Mouse (Mus musculus) embryo, embryonic 10.5 days (tissue): ENCODE data around the gene Tpst1.
A peak's percentile ranks its signal among the peaks of the same experiment; 100 is the strongest.

ENCODE experiments used
- DNase-seq: peaks from one replicate; pipeline ENCODE4 v3.0.0-alpha.2; 2015; ENCODE audit warnings: low spot score

Gene Tpst1

DNA sequence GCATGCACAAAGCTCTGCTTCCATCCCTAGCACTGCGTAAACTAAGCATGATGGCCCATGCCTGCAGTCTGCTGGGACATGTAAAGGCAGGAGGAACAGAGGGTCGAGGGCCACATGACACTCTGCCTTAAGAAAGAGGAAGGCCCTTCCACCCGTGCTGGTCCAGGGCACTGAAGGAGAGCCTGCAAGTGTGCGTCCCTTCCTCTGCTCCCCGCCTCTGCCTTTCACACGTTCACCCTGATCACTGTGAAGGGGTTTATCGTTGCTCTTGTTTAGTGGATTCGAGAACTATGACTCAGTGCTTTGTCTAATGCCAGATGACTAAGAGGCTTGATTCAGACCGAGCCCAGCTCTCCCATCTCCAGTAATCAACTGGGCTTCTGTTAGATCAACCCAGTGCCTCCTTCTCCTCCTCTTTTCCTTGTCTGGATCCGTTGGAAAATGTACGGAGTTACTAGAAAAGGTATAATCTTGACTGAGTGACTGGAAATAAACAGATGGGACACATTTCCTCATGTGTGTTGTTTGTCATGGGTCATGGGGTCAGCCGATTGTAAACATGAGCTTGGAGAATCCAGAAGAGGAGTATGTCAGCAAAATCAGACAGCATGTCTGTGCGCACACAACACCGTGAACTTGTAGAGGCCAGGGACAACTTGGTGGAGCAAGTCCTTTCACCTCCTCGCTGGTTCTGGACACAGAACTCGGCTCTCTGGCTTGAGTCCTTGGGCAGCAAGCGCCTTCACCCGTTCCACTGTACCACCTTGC is 16.7 kb downstream of the Tpst1 start:
- DNase-seq = no peak

DNA sequence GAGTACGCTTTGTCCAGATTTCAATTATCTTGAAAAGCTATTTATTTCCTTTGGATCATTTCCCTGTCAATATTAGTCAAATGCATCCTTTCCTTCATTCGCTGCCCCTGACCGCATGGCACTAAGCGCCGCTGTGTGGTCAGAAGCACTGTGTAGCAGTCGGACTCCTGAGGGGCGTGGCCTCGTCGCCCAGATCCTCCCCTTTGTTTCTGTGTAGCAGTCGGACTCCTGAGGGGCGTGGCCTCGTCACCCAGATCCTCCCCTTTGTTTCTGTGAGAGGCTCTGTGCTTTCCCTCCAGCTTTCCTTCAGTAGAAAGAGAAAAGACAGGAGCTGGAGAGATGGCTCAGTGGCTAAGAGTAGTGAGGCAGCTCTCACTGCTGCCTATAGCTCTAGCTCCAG is 23.6 kb downstream of the Tpst1 start:
- DNase-seq = peak; percentile 52

DNA sequence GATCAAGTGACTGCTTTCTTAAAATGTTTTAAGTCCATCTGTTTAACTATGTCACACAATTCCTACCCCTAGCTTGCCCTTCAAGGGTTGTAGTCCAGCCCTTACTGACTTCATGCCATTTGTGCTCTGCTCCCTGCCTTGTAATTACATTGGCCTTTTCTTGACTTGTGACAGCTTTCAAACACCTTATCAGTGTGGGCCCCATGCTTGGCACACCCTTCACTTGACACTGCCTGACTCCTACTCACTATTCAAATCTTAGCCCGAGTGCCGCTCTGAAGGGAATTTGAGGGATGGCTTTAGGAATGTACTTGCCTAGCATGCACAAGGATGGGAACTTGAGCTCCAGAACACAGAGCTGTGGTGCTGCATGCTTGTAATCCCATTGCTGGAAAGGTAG is 24.7 kb downstream of the Tpst1 start:
- DNase-seq = no peak

DNA sequence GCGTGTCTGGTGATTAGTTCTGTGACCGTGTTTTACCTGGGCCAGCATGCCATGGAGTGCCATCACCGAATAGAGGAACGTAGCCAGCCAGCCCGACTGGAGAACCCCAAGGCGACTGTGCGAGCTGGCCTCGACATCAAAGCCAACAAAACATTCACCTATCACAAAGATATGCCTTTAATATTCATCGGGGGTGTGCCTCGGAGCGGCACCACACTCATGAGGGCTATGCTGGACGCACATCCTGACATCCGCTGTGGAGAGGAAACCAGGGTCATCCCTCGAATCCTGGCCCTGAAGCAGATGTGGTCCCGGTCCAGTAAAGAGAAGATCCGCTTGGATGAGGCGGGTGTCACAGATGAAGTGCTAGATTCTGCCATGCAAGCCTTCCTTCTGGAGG is 28.6 kb downstream of the Tpst1 start:
- no peak for DNase-seq

DNA sequence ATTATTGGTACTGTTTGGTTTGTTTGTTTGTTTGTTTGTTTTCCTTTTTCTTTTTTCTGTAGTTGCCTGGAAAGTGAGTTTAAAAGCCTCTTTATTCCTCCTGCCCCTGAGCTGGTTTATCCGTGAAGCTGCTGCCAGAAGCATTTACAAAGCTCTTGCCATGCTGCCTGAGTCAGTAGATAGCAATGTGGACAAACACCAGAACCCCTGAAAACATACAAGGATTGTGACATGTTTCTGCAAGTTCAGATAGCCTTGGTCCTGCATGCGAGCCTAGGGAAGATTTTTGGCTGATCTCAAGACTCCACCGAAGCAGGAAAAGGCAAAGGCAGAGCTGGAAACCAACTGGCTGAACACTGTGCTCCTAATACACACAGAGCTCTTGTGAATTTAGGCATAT is 36.2 kb downstream of the Tpst1 start:
- no peak for DNase-seq

DNA sequence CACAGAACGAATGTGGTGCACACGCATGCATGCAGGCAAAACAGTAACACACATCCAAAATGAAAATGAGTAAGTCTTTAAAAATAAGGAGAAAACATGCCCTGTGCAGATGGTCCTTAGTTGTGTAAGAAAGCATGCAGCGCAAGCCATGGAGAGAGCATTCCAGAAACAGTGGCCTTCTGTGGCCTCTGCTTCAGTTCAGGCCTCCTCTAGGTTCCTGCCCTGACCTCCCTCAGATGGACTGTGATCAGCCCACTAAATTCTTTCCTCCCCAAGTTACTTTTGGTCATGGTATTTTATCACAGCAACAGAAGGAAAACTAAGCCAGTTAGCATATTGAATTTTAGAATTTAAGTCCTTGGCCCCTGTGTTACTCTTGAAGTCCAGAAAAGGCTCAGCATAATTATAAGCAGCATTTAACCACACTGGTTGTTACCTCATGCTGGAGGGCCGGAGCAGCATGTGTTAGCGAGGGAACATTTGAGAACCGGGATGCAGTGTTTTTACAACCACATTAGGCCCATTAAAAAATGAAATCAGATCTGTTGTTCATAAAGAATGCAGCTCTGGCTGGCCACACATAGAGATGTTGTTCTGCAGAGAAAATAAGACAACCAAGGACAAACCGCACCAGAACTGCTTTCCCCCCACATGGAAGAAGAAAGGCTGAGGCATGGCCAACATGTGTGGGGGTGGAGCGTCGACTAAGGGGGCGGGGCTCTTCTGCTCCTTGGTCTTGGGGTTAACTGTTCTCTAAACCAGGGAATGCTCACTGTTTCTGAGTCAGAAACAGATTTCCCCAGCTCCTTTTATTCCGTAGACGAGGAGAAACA is 37.7 kb downstream of the Tpst1 start:
- no peak for DNase-seq

DNA sequence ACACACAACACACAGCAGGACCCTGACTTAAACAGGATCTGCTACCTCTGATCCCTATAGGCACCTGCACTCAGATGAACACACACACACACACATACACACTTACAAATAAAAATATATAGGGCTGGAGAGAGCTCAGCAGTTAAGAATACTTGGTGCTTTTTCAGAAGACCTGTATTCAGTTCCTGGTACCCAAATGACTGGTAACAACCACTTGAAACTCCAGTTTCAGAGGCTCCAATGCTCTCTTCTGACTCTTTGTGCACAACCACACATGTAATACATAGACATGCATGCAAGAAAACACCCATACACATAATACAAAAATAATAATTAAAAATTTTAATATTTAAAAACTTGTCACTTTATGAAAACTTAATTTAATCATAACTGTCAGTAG is 39.5 kb downstream of the Tpst1 start:
- no peak for DNase-seq

DNA sequence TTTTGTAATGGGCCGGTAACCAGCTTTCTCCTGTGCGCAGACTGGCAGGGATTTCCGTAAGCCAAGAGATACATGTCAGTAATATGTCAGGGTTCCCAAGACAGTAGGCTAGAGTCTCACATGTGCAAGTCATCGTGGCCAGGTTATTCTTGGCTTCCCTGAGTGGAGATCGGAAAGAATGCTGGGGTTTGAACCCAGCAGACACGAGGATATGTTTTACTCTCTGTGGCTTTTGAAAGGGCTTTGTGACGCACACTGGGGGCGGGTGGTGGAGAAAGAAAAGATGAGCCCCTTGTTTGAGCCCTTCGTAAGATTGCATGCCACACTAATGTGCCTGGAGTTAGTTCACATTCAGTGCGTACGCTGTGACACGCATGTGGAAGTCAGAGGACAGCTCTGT is 43.0 kb downstream of the Tpst1 start:
- DNase-seq = no peak

DNA sequence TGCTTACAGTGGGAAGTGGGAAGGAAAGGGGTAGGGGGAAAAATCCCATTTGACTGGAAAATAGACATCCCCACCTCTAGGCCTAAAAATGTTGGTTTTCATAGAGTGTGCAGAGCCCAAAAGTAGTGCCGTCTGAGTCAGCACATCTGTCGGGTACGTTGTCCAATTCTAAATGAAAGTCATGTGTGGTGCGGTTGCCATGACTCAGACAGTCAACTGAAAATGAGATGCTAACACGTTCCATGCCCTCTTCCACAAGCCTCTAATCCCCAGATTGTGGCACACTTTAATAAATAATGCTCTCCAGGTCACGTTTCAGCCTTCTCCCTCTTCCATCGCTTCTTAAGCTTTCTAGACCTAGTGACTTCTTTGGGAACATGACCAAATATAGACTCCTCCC is 43.7 kb downstream of the Tpst1 start:
- DNase-seq = no peak

DNA sequence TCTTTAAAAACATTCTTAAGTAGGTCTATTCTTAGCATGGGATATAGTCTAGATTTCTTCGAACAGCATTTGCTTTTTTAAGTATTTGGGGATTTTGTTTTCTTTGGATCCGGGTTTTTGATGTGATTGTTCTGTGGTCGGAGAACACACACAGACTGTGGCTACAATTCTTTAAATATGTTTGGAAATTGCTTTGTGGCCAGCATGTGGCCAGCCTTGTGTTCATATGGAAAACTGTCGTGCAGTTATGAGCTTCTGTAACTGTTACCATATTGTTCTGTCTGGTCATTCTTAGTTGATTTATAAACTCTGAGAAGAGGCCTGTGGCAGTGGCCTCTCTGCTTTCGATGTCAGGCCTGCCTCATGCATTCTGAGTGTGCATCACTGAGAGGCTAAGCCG is 44.8 kb downstream of the Tpst1 start:
- DNase-seq = no peak

DNA sequence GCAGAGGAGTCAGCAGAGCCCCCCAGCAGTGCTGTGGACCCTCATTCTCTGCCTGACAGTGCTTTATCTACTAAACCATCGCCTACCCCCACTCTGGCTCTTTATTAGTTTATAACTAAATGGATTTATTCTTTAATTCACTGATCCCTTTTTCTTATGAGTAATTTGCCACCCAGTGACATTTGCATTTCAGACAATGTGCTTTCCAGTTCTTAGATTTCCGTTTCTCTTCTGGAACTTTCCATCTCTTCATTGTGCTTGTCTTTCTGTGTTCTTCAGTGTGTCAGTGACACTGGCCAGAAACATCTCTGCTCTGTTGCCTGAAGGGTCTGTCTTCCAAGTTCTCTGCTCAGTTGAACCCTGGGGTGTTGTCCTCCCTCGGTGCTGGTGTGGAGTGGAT is 46.1 kb downstream of the Tpst1 start:
- DNase-seq = no peak

DNA sequence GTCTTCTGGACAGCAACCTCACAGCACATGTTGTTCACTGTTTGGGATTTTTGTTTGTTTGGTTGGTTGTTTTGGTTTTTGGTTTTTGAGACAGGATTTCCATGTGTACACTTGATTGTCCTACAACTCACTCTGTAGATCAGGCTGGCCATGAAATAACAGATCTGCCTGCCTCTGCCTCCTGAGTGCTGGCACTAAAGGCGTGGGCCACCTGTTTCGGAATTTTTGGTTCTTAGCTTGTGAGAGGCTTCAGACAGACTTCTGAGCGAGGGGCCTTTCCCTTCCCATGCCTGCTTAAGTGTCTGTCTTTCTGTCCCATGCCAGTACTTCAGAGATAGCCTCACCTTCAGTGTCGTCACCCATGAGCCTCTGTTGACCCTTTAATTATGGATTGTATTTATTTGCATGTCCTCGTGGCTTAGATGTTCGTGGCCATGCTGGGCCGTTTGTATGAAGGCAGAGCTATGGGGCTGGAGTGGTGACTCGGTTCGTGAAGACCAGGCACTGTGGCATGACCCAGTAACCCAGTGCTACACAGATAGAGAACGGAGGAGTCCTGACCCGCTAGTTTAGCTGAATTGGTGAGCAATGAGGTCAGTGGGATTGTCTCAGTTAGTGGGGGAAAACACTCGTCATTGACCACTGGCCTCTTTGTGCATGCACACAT is 47.1 kb downstream of the Tpst1 start:
- DNase-seq = no peak

DNA sequence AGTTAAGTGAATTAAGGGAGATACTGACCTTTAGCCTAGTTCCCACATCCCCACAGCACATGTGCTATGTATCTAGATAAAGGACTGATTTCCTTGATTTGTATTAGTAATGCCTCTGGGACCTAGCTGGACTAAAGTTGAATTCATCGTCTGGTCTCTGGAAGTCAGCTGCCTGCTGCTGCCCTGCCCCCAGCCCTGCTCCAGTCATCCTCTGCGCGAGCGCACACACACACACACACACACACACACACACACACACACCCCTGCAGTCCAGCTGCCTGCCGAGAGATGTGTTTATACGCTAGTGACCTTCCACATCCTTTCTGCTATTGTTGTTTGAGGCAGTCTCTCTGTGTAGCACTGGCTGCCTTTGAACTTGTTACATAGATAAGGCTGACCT is 47.8 kb downstream of the Tpst1 start:
- no peak for DNase-seq

DNA sequence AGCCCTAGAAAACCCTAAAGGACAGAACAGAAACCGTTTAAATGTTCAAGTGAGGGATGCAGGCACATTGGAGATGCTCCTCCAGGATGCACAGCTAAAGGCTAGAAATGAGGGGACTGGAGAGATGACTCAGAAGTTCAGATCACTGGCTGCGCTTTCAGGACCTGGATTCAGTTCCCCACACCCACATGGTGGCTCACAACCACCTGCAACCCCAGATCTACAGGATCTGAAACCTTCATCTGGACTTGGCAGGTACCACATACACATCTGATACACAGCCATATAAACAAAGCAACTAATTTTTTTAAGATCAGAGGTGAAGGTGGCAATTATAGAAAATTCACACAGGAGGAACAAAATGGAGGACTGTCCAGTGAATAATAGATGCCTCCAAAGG is 49.2 kb downstream of the Tpst1 start:
- DNase-seq = no peak

DNA sequence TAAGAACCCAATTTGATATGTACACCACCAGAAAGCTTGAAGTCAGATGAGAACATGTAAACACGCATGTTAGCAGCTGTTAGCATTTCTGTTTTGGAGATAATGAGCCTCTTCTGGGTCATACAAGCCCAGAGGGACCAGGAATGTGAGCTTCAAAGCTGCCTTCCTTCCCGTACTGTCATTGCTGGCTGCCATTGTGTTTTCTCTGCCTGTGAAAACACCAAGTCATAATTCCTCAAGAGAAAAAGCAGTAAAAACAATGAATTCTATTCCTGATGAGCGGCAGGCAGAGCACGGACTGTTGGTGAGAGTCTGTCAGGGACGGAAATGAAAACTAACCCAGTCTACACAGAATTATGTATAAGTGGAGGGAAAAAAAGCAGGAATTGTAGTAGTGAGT is 51.1 kb downstream of the Tpst1 start:
- no peak for DNase-seq

DNA sequence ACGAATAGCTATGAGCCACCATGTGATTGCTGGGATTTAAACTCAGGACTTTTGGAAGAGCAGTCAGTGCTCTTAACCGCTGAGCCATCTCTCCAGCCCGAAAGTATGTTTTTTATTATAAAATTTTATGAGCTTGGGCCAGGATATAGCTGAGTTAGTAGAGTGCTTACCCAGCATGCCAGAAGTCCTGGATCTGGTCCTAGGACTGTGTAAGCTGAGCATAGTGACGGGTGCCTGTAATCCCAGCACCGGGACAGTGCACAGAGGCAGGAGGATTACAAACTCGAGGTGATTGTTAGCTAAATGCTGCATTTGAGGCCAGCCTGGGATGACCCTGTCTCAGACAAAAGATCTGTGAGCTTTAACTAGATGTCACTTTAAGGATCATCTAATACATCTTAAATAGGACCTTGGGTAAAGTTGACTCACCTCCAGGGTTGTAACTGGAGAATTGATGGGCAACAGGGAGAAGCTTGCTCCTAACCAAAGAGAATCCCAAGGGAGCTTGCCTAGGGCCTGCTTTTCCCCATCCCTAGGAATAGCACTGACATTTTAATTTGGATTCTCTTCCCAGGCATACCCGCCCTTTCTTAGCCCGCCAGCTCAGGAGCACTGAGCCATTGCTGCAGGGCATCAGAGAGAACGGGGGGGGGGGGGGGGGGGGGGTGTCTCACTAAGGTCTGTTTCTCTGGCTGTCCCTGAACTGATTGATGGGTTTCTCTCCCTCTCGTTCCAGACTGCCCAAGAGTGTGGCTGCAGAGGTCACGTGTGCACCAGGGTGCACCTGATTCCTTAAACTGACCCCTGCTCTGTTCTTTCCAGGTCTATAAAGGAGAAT is 55.8 kb downstream of the Tpst1 start:
- DNase-seq = no peak

DNA sequence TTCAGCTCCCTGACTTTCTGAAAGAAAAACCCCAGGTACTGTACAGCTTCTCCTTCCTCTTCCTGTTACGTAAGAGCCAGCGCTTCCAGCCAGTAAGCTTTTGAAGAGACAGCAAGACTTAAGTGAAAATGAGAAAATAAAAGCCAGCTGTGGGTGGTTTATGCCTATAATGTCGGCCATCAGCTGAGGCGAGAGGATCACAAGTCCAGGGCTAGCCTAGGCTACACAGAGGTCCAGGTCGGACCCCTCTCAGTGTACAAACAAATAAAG is 56.3 kb downstream of the Tpst1 start:
- DNase-seq = no peak

DNA sequence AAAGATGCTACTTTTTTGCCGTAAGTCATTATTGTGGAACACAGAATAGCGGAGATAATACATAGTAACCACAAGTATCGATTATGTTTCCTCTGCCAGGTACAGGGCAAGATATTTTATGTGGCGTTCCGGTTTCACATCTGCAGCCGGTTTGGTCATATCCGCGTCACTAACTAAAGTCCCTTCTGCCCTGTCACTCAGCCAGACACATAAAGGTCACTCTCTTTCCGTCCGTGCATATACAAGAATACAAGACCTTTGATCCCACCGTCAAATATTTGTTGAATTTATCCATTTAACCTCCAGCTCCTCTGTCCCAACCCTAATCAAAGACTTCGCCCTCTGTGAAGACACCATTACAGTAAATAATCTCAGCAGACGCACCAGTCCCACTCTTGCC is 63.5 kb downstream of the Tpst1 start:
- no peak for DNase-seq

DNA sequence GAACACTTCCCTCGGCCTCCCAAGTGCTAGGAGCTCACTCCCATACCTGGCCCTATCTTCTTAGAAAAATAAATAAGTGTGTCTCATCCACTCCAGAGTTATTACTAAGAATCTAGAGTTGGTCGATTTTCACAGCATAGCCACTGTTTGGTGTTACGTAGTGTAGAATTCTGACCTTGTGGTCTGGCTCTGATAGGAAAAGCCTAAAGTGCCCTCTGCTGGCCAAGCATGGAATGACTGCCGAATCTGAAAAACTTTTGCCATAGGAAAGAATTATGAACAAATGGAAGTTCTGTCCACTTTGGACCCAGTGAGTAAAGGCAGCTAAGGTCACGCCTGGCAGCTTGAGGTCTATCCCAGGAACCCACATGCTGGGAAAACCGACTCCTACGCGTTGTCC is 66.3 kb downstream of the Tpst1 start:
- DNase-seq = peak; percentile 89

DNA sequence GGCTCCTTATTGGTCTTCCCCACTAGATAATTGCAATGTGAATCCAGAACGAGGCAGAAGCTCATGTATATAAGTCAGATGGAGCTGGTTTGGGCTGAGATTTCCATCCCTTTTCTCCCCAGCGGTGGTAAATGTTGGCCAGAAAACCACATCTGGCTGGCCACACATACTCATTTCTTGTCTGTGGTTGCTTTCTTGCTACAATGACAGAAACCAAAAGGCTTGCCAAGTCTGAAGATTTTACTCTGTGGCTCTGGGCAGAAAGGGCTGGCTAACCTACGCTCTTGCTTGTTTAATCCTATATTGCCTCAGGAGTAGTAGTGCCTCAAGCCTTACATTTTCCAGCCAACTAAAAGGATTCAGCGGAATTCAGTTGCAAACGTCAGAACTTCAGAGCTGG is 68.0 kb downstream of the Tpst1 start:
- no peak for DNase-seq

DNA sequence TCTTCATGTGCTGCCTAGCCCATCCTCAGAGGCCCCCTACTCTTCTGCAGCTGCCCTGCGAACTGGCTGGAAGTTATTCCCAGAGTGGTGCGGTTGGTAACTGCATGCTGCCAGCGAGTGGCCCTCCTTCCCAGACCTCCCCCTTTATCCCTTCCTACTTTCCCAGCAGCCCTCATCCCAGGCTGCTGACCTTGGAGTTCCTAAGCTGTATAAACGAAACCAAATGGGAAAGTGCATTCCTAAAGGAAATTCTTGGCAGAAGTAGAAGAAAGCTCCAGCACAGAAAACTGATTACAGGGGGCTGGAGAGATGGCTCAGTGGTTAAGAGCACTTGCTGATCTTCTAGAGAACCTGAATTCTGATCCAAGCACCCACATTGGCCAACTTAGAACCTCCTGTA is 68.9 kb downstream of the Tpst1 start:
- DNase-seq = no peak

DNA sequence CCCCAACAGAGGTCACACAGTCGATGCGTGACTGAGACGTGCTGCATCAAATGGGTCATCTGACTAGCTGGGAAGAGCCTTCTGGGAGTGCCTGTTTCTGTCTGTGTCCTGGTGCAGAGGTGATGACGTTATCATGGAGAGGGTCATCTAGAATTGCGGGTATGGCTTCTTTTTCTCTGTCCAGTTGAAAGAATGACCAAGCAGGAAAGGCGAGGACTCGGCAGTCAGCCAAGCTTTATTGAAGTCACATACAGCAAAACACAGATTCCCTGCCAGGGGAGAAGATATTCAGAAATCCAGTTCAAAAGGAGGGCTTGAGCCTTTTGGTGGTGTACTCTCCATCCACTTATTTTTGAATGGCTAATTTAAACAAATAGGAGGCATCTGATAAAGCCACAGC is 70.0 kb downstream of the Tpst1 start:
- no peak for DNase-seq

DNA sequence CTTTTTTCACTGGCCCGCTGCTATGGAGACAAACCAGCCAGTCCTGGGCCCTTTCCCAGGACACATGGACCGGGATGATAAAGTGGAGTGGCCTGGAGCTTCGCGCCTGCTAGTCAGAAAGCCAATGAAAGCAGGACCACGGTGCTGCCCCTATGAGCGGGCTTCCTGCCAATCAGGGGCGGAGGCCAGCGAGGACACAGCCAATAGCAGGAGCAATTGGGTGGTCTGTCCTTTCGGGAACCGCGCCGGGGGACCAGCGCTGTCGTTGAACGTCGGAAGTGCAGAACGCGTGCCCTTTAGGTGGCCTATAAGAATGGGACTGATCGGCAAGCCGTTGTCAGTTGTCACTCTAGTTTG is 70.8 kb downstream of the Tpst1 start:
- peak; percentile 83 for DNase-seq
